Mouse (Mus musculus) urinary bladder, postnatal 36 days (tissue): ENCODE results near the gene Pde12.
A peak's percentile ranks its signal among the peaks of the same experiment; 100 is the strongest.
"Not testable (repeated sequence)": the region's sequence is repeated elsewhere in the genome, so short reads cannot be mapped to it uniquely, and the experiment has no call there.

Source experiments
- DNase-seq, 2 experiments: peaks; one replicate each; pipeline ENCODE4 v3.0.0; 2022; ENCODE audit warnings: low spot score in 2 of 2, mixed read lengths in 1 of 2

Pde12 gene

DNA sequence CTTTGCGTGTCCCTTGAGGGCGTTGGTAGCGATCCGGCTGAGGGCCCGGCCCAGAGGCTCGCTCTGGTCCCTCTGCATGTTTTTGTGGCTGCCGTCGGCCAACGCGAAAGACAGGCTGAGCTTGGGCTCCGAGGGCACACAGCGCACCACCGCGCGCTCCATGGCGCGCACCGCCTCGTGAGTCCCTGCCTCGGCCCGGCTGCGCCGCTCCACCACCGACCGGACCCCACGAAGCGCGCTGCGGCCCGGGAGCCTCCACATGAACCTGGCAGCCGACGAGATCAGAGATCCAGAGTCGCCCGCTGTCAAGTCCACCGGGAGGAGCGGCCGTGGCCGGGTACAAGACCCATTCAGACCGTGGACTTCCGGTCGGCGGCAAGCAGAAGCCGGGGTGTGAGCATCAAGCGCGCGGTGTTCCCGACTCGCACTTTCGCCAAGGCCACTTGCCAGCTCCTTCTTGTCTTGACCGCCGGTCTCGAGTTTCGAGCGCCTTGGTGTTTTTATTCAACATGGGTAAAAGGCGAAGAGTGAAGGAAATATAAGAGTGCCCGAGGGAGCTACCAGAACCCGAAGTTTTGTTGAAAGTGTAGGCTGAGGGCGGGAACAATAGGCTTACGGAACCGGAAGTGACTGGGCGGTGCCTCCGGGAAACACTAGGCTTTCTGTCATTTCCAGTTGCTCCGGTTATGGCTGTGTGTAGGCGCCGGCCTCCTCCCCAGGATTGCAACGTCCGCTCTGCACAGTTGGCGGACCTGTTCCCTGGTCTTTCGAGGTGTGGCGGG lies at the start of gene Pde12:
Gene Pde12, minus strand, starts transcription at position 592 of the 782 bp plus-strand sequence.
- peak; percentile 85 to 89 for DNase-seq

DNA sequence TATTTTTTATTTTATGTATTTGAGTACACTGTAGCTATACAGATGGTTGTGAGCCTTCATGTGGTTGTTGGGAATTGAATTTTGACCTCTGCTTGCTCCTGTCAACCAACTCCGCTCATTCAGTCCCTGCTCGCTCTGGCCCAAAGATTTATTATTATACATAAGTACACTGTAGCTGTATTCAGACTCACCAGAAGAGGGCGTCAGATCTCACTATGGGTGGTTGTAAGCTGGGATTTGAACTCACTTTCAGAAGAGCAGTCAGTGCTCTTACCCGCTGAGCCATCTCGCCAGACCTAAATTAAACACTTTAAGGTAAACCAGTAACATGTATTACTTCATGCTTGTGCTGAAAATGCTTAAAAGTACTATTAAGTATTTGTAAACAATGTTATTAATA lies 35.6 kb upstream of the Pde12 start:
- DNase-seq, result not testable (repeated sequence)

DNA sequence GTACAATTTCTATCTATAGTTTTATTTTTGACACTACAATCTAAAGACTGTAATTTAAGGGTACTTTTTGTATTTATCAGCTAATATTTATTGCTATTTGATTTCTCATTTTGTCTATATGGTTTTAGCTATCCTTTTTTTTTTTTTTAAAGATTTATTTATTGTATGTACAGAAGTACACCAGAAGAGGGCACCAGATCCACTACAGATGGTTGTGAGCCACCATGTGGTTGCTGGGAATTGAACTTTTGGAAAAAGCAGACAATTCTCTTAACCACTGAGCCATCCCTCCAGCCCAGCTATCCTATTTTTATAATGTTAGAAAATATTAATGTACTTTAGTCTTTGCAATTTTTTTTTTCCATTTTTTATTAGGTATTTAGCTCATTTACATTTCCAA lies 28.2 kb upstream of the Pde12 start:
- no peak for DNase-seq

DNA sequence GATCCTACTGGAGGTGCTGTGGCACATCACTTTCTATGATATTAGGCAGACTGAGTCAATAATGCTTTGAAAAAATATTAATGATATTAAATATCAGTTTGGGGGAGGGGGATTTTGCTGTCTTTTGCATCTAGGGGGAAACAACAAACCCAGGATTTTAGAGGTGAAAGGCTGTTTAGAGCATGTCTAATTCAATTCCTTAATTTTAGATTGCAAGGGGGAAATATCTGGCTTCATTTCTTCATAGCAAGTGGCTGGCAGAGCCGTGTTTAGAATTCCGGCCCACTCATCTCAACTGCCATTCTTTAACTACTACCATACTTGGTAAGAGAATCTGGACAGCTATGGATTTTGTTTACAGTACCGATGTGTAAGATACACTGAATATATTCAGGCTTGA lies 23.3 kb upstream of the Pde12 start, which contains the start of gene Dnah12:
Gene Dnah12, plus strand, starts transcription at position 301 of the 400 bp plus-strand sequence.
- DNase-seq, result no peak

DNA sequence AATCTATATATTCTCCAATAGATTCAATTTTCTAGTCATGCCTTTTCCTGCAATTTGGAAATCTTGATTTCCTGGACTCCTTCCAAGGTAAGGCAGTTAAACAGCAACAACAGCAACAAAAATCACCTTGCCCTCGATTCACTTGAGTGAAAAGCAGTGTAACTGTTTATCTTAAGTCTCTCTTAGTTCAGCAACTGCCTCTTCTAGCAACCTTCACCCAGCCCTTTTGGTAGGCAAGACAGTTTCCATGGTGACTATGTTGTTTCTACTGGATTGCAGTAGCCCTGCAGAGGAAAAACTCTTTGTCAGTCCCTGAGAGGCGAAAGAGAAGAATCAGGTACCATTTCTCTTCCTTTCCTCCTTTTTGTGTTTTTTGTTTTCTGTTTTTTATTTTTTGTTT lies 21.7 kb upstream of the Pde12 start:
- no peak for DNase-seq

DNA sequence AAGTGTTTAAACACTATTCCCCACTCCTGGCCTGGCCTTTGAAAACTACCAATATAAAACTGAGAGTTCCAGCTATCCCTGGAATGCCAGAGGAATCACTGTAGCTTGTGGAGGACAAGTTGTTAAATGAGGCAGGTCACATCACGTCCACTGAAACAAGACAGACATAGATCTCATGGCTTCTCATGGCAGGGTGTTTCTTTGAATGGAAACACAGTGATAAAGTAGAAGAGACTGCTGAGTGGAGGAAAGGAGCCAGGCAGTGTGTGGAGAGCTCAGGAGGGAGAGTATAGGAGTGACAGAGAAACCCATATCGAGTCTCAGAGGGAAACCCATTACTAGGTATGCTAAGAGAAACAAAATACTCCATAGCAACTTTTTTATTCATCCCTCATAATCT lies 21.0 kb upstream of the Pde12 start:
- DNase-seq, result no peak

DNA sequence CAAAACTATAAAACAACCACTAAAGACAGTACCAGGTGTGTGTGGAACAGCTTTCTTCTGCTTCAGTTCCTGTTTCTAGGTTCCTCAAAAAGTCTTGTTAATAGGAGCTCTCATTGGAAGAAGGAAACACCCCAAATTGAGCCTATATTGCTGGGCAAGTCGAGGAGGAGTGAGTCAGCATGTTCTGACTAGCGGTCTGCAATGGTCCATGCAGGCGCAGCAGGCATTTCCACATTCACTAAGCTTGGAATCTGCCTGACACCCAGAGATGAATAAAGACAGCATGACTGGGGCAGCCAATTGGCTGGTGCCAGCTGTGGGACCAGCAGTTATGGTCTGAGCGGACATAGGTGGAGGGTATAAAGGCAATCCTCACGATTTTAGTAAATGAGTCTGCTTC lies 6.1 kb upstream of the Pde12 start:
- DNase-seq, result no peak

DNA sequence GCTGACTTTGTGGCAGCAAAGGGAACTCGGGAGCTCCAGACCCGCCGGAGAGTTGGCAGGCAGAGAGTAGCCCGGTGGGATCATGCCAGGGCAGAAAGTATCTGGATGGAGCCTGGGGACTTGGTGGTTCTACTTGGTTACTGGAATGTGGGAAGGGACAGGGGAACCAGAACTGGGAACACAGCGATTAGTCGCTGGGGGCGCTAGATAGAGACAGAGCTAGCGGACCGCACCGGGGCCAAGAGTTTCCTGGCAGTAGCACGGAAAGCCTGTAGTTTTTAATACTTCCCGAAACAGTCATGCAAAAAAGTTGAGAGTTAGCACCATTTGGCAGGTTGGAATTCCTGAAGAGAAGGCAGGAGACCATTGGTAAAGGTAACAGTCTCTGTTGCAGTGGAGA lies 5.7 kb upstream of the Pde12 start:
- peak in 1 of 2 experiments; percentile 9 for DNase-seq

DNA sequence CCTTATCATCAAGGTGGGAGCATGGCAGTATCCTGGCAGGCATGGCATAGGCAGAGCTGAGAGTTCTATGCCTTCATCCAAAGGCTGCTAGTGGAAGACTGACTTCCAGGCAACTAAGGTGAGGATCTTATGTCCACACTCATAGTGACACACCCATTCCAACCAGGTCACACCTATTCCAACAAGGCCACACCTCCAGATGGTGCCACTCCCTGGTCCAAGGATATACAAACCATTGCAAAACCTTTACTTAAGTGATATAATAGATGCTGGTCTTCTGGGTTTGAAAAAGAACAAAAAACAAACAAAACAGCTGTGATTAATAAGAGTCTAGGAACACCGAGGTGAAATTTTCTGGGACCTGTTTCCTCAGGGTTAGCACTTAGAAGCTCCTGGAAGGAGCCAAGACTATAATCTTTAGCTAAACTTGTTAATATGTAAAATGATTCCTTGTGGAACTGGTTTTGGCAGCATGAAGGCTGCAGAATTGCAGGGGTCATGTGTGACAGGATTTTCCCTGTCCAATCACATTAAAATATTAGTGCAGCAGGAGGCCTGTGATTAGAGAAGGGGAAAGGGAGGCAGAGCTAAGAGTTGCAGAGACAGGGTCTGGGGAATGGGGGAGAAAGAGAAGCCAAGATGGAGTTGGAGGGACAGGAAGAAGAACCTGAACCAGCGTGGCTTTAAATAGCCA lies 4.9 kb upstream of the Pde12 start:
- not testable (repeated sequence) for DNase-seq

DNA sequence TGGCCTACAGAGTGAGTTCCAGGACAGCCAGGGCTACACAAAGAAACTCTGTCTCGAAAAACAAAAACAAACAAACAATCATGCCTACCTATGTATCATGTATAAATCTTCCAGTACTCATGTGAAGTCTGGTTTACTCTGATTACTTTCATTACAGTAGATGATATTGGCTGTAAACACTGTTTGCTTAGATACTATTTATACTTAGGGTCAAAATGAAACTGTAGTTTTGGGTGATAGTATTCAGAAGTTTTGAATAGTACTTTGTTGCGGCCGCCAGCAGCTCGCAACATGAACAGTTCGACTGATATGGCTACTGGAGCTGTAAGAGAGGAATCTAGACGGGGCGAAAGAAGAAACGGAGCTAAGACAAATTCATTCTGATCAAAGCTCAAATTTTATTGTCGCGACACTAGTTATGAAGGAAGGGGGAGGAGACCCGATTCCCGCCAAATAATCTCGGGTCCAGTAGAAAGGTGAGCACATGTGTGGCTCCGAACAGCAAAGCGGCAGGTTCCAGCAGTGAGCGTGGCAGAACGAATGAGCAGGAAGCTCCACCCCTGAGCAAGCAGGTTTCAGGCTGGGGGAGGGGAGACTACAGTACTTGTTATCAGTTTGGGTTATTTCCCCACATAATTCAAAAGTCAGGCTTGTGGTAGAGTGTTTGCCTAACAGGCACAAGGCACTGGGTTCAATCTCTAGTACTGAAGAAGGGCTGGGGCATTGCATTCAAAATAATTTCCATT lies 2.4 kb upstream of the Pde12 start:
- not testable (repeated sequence) for DNase-seq

DNA sequence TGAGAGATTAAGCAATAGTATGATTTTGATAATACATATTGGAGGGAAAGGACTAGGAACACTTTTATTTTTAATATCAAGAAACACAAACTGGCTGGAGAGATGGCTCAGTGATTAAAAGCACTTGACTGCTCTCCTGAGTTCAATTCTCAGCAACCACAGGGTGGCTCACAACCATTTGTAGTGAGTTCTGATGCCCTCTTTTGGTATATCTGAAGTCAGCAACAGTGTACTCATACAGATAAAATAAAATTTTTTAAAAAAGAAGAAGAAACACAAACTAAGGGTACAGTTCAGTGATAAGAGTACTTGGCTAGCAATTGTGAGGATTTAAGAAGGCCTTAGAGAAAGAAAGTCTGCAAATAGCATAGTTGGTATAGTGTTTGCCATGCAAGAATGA lies 1.3 kb upstream of the Pde12 start:
- DNase-seq, result no peak

DNA sequence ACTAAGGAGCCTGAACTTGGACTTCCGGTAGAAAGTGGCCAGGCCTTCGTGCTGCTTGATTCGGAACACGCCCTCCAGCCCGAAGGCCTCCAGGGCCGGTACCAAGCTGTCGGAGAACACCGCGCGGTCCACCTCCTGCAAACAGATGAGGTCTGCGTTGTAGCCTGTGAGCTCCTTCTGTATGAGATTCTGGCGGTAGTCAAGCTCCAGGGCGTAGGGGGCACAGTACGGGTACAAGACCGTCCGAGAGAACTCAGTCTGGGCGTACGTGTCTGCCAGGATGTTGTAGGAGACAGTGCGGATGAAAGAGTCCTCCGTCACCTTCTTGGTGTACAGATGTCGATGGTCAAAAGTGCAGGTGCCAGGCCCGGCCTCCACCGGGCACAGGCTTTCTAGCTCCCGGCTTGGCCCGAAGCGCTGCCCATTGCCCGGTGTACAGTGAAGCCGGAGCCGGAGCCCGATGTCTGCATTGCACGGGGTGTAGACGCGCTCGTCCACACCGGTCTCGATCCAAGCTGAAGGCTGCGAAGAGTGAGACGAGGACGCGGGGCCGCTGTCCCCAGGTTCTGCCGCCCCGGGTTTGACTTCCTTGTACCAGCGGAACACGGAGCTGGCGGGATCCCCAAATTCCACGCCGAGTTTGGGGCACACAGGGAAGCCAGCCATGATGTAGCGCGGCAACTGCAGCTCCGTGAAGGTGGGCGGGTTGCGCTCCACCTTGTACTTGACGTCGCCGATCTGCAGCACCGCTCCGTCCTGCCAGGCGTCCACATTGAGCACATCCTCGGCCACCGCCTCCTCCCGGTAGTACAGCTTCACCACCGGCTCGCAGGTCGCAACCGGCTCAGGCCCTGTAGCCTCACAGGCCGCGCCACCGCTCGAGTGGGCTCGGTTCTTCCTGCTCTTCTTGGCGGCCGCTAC lies 1.1 kb downstream of the Pde12 start:
- peak; percentile 20 to 27 for DNase-seq

DNA sequence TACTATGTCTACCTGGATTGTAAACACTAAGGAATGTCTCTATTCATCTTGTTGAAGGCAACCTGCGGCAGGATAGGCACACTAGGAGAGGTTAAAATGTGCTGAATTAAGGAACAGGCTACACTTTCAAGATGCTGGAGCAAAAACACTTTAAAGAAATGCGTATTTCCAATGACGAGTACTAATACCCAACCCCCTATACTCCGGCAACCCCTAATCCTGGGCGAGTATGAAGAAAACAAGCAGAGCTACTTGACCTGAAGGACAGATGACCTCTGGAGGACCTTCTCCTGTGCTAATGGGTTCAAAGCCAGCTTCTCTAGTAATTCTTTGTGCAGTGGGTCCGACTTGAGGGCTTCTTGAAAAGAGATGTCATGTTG lies 1.7 kb downstream of the Pde12 start:
- DNase-seq, result no peak

DNA sequence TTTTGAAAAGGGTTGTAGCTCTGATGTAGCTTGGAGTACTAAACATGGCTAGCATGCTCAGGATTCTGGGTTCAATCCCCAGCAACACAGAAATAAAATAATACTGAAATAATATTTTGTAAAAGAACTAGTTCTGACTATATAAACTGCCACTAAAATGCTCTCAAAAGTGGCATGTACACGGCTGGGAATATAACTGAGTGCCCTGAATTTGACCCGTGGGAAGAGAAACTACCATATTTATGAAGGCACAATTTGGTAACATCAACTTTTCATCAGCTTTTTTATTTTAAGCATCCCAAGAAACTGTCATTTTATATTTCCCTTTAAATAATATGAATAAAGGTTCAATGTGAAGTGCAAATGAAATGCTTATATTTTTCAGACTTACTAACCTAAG lies 5.8 kb downstream of the Pde12 start:
- no peak for DNase-seq

DNA sequence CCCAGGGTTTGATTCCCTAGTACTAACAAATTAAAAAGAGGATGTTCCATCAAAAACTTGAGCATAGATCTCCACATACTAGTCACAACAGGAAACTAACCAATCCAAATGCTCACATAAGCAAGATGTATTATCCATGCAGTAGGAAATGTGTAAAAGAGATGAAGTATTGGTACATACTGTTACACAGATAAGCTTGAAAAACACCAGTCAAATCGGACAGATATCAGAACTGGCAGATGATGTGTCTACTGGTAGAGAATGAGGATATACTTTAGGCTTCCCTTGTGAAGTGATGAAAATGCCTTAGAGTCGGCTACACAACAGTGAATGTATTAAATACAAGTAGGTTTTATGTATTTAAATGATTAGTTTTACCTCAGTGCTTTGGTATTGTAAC lies 7.2 kb downstream of the Pde12 start:
- DNase-seq, result no peak

DNA sequence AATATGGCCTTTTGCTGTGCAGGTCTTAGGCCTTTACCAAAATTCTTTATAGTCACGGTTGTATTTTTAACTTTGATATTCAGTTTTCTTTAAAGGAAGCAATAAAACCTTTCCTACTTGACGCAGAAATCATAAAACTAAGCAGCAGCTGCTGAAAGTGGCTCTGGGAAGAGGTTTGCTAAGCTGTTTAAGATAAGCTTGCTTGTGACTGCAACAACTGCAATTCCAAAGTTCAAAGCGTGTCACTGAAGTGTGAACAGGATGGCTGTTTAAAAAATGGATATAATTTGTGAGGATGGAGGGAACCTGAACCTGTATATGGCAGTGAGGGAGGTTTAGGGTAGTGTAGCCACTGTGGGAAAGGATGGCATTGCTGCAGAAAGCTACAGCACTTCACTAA lies 7.7 kb downstream of the Pde12 start:
- no peak for DNase-seq

DNA sequence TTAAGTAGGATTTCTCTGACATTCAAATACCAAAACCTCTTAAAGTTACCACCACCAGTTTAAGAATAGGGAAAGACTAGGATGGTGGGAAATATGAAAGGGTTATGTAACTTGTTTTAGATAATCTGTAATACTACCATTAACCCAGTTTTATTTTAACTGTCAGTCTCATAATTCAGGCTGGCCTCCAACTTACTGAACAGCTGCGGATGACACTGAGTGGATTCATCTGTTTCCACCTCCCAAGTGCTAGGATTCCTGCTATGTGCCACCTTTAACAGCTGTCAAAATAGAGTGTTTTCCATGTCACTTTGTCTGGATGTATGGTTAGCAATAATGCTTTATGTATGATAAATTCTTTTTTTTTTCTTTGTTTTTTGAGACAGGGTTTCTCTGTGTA lies 9.4 kb downstream of the Pde12 start:
- DNase-seq, result no peak

DNA sequence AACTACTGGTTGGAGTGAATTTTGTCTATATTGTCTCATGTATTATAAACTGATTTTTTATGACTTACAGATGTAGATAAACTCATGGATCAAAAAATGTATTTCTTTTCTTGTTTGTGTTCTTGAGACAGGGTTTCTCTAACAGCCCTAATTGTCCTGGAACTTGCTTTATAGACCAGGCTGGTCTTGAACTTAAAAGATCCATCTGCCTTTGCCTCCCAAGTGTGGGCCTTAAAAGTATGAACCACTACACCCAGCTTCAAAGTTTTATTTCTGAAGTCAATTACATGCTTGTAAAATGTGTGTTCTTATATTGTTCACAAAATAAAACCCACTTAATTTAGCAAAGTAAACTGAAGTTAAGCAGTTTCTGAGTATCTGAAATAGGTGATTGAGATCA lies 11.5 kb downstream of the Pde12 start:
- DNase-seq, result no peak

DNA sequence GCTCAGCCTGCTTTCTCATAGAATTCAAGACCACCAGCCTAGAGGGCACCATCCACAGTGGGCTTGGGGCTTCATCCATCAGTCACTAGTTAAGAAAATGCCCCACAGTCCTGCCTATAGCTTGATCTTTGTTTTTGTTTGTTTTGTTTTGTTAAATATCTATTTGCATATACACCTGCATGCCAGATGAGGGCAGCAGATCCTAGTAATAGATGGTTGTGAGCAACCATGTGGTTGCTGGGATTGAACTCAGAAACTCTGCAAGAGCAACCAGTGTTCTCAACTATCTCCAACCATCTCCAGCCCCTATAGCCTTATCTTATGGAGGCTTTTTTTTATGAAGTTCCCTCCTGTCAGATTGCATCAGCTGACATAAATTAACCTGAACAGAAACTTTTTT lies 17.8 kb downstream of the Pde12 start:
- no peak for DNase-seq

DNA sequence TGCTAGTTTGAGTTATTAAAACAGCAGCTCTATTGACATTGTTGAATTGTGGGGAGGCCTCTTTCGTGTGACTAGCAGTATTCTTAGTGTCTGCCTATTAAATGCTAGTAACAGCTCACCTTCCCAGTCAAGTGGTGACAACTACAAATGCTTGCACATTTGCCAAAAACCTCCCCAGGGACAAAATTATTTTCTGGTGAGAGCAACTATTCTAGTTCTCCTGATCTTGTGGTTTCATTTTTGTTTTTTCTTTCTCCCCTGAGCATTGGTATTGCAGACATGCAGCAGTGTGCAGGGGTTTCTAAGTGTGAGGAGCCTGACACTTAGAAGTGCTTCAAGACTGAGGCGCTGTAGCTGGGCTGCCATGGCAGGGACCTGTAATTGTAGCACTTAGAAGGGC lies 21.9 kb downstream of the Pde12 start:
- no peak for DNase-seq

DNA sequence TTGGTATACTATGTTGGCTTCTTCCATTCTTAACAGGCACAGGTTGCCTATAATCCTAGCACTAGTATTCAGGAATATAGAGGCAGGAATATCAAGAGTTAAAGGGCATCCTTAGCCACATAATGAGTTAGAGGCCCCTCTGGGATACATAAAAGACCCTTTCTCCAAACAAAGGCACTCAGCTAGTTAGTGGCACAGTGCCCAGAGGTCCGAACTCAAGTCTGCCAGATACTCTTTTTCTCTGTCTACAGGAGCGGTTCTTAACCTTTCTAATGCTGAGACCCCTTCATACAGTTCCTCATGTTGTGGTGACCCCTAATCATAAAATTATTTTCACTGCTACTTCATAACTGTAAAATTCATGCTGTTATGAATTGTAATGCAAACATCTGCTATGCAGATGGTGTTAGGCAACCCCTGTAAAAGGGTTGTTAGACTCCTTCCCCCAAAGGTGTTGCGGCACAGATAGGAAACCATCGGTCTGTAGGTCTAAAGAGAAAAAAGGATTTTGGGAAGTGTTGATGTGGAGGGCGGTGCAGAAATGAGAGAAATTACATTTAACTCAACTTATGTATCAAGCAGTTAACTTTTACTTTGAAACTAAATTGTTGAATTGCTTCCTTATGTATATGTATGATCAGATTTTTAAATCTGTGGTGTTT lies 23.6 kb downstream of the Pde12 start:
- no peak for DNase-seq
